Mouse (Mus musculus) liver, embryonic 12.5 days (tissue): ENCODE measurements around the gene Josd2. TPM values are rescaled to one million over a fixed set of nuclear protein-coding genes. Genes with fewer than 3 reads are reported as not detected.

ENCODE experiments used
- ATAC-seq: fragments of 200-750 bp; cut with Nextera tagmentation; 2 replicates; pipeline ENCODE4 v1.8.0; 2017; ENCODE audit warnings: moderate number of reproducible peaks, mild to moderate bottlenecking, moderate library complexity
- H3K27ac ChIP-seq: fragments of 300-500 bp; sonication (generic); 2 replicates; pipeline ENCODE4 v1.5.1; 2016; ENCODE audit warnings: mild to moderate bottlenecking
- H3K27me3 ChIP-seq: fragments of 300-500 bp; sonication (generic); replicated peaks from 2 replicates; pipeline ENCODE4 v1.6.1; 2016; ENCODE audit warnings: mild to moderate bottlenecking, moderate library complexity
- H3K36me3 ChIP-seq: fragments of 300-500 bp; sonication (generic); 2 replicates; pipeline ENCODE4 v1.6.1; 2016; ENCODE audit warnings: mild to moderate bottlenecking, moderate library complexity
- H3K4me1 ChIP-seq: fragments of 300-500 bp; sonication (generic); 2 replicates; pipeline ENCODE4 v1.6.1; 2016
- H3K4me2 ChIP-seq: fragments of 300-500 bp; sonication (generic); 2 replicates; pipeline ENCODE4 v1.6.1; 2016; ENCODE audit warnings: mild to moderate bottlenecking, moderate library complexity
- H3K4me3 ChIP-seq: fragments of 300-500 bp; sonication (generic); 2 replicates; pipeline ENCODE4 v1.5.1; 2016; ENCODE audit warnings: mild to moderate bottlenecking, moderate library complexity
- H3K9ac ChIP-seq: fragments of 300-500 bp; sonication (generic); 2 replicates; pipeline ENCODE4 v1.6.1; 2016; ENCODE audit warnings: mild to moderate bottlenecking, moderate library complexity
- H3K9me3 ChIP-seq: fragments of 300-500 bp; sonication (generic); replicated peaks from 2 replicates; pipeline ENCODE4 v1.6.1; 2016; ENCODE audit warnings: mild to moderate bottlenecking, moderate library complexity
- WGBS: fragments of 180-500 bp; shearing (Covaris S2); methylation state at CpG from one replicate; pipeline ENCODE4 v1.1.7; 2016; ENCODE audit not compliant: insufficient replicate concordance; 5-methylcytosine and 5-hydroxymethylcytosine counted together
- polyA plus RNA-seq: library from polyadenylated mRNA; unstranded; fragments of >200 nt; fragmentation: Nextera tagmentation; extraction: Ambion mirVana; gene quantifications from 2 replicates; pipeline ENCODE4 v1.2.1, GENCODE M21; 2016

Gene Josd2
- polyA plus RNA-seq, 1 experiment from 2014 or later: 189 TPM

GRCm38 (mm10) chr7:44456302-44456701, 11.5 kb upstream of the Josd2 start:
- H3K27me3 ChIP-seq: peaks cover 78% of the 10 kb centered on the region
- no peak overlapping the region for H3K4me3 ChIP-seq
- H3K9ac ChIP-seq: no peak overlapping the region
- WGBS: 69% methylated on average over 1 of the region's 1 CpGs
- no peak overlapping the region for H3K4me2 ChIP-seq
- H3K9me3 ChIP-seq: no peaks in the 10 kb centered on the region
- no peaks in the 10 kb centered on the region for H3K36me3 ChIP-seq
- no peak overlapping the region for H3K27ac ChIP-seq
- peaks cover 10% of the 10 kb centered on the region for H3K4me1 ChIP-seq
- ATAC-seq: peak; percentile 63; the same call in 1 of the 2 replicates

- H3K4me2 ChIP-seq: no peak overlapping the region
- H3K27ac ChIP-seq: no peak overlapping the region
- H3K4me3 ChIP-seq: no peak overlapping the region
- no peak overlapping the region for H3K9ac ChIP-seq
- H3K27me3 ChIP-seq: peaks cover 90% of the 10 kb centered on the region
- no peaks in the 10 kb centered on the region for H3K9me3 ChIP-seq
- H3K36me3 ChIP-seq: no peaks in the 10 kb centered on the region
- H3K4me1 ChIP-seq: peaks cover 38% of the 10 kb centered on the region
- ATAC-seq: no peak
- WGBS: 46% methylated on average over 6 of the region's 6 CpGs
Observed at GRCm38 (mm10) chr7:44460067-44460466, 7.7 kb upstream of the Josd2 start.

GRCm38 (mm10) chr7:44460767-44461502, 6.8 kb upstream of the Josd2 start:
- ATAC-seq: no peak
- 55% methylated on average over 31 of the region's 31 CpGs for WGBS
- no peak overlapping the region for H3K4me3 ChIP-seq
- no peaks in the 10 kb centered on the region for H3K36me3 ChIP-seq
- no peak overlapping the region for H3K27ac ChIP-seq
- no peak overlapping the region for H3K4me2 ChIP-seq
- H3K27me3 ChIP-seq: peaks cover 97% of the 10 kb centered on the region
- H3K9me3 ChIP-seq: no peaks in the 10 kb centered on the region
- H3K4me1 ChIP-seq: peaks cover 46% of the 10 kb centered on the region
- H3K9ac ChIP-seq: no peak overlapping the region

- peaks cover 95% of the 10 kb centered on the region for H3K27me3 ChIP-seq
- ATAC-seq: no peak
- H3K9me3 ChIP-seq: no peaks in the 10 kb centered on the region
- H3K9ac ChIP-seq: no peak overlapping the region
- peaks cover 48% of the 10 kb centered on the region for H3K4me1 ChIP-seq
- H3K4me2 ChIP-seq: 0 out of 2 replicates have a peak overlapping the region, but pooled peaks have one; percentile 43
- no peak overlapping the region for H3K27ac ChIP-seq
- no peak overlapping the region for H3K4me3 ChIP-seq
- 41% methylated on average over 57 of the region's 57 CpGs for WGBS
- H3K36me3 ChIP-seq: no peaks in the 10 kb centered on the region
Observed at GRCm38 (mm10) chr7:44461503-44462217, 6.1 kb upstream of the Josd2 start.

- Histone ChIP-seq H3K9me3 (no peaks in the 10 kb centered on the region), H3K27me3 (peaks cover 87% of the 10 kb centered on the region), H3K9ac (no peak overlapping the region), H3K4me2 (peak overlapping the region; percentile 43), H3K4me3 (peak overlapping the region; percentile 22; the same call in 1 of the 2 replicates), H3K36me3 (no peaks in the 10 kb centered on the region), H3K4me1 (peaks cover 52% of the 10 kb centered on the region), H3K27ac (no peak overlapping the region)
- WGBS: 10% methylated on average over 77 of the region's 77 CpGs
- no peak for ATAC-seq
Observed at GRCm38 (mm10) chr7:44462218-44463055, 5.3 kb upstream of the Josd2 start.

- ATAC-seq: no peak
- Histone ChIP-seq H3K9me3 (no peaks in the 10 kb centered on the region), H3K4me3 (no peak overlapping the region), H3K27ac (no peak overlapping the region), H3K4me1 (peaks cover 54% of the 10 kb centered on the region), H3K9ac (no peak overlapping the region), H3K36me3 (no peaks in the 10 kb centered on the region), H3K4me2 (peak overlapping the region; percentile 43; the same call in 1 of the 2 replicates), H3K27me3 (peaks cover 81% of the 10 kb centered on the region)
- WGBS: 23% methylated on average over 8 of the region's 8 CpGs
Observed at GRCm38 (mm10) chr7:44463056-44463425, 4.7 kb upstream of the Josd2 start.

- WGBS: 81% methylated on average over 10 of the region's 10 CpGs
- Histone ChIP-seq H3K4me2 (0 out of 2 replicates have a peak overlapping the region, but pooled peaks have one; percentile 39), H3K27ac (no peak overlapping the region), H3K9me3 (no peaks in the 10 kb centered on the region), H3K9ac (no peak overlapping the region), H3K4me1 (peaks cover 58% of the 10 kb centered on the region), H3K36me3 (no peaks in the 10 kb centered on the region), H3K27me3 (peaks cover 74% of the 10 kb centered on the region), H3K4me3 (no peak overlapping the region)
- ATAC-seq: no peak
Observed at GRCm38 (mm10) chr7:44463556-44464225, 4.1 kb upstream of the Josd2 start.

GRCm38 (mm10) chr7:44464511-44464910, 3.3 kb upstream of the Josd2 start:
- ATAC-seq: no peak
- H3K4me2 ChIP-seq: peak overlapping the region; percentile 39
- peak overlapping the region; percentile 48 for H3K9ac ChIP-seq
- WGBS: 33% methylated on average over 4 of the region's 4 CpGs
- peaks cover 7% of the 10 kb centered on the region; the same call in 1 of the 2 replicates for H3K36me3 ChIP-seq
- H3K4me1 ChIP-seq: peaks cover 67% of the 10 kb centered on the region
- no peak overlapping the region for H3K4me3 ChIP-seq
- H3K27me3 ChIP-seq: peaks cover 66% of the 10 kb centered on the region
- H3K9me3 ChIP-seq: no peaks in the 10 kb centered on the region
- peak overlapping the region; percentile 48; the same call in 1 of the 2 replicates for H3K27ac ChIP-seq

GRCm38 (mm10) chr7:44465111-44465510, 2.7 kb upstream of the Josd2 start, which contains the start of gene Aspdh:
TSS of gene Aspdh (plus strand) at chr7:44465391.
- Histone ChIP-seq H3K27ac (peak within 1 kb of the TSS; percentile 48; the same call in 1 of the 2 replicates), H3K36me3 (peaks cover 7% of the 10 kb centered on the region; the same call in 1 of the 2 replicates), H3K27me3 (peaks cover 60% of the 10 kb centered on the region), H3K9me3 (no peaks in the 10 kb centered on the region), H3K9ac (peak within 1 kb of the TSS; percentile 48), H3K4me3 (no peak within 1 kb of the TSS), H3K4me1 (peaks cover 73% of the 10 kb centered on the region), H3K4me2 (peak within 1 kb of the TSS; percentile 39)
- no peak for ATAC-seq
- 74% methylated on average over 2 of the region's 2 CpGs for WGBS

GRCm38 (mm10) chr7:44466006-44466887, 1.5 kb upstream of the Josd2 start:
- H3K4me3 ChIP-seq: no peak overlapping the region
- H3K9ac ChIP-seq: 0 out of 2 replicates have a peak overlapping the region, but pooled peaks have one; percentile 35
- H3K4me1 ChIP-seq: peaks cover 84% of the 10 kb centered on the region
- H3K9me3 ChIP-seq: no peaks in the 10 kb centered on the region
- ATAC-seq: no peak
- 74% methylated on average over 10 of the region's 10 CpGs for WGBS
- H3K4me2 ChIP-seq: peak overlapping the region; percentile 24
- H3K27ac ChIP-seq: 0 out of 2 replicates have a peak overlapping the region, but pooled peaks have one; percentile 33
- H3K36me3 ChIP-seq: peaks cover 18% of the 10 kb centered on the region
- H3K27me3 ChIP-seq: peaks cover 49% of the 10 kb centered on the region
